Mouse (Mus musculus): ENCODE measurements around the gene Golph3. TPM values are rescaled to one million over a fixed set of nuclear protein-coding genes. Genes with fewer than 3 reads are reported as not detected.

Gene Golph3
- polyA plus RNA-seq (2016; fragmentation: Nextera tagmentation; extraction: Ambion mirVana) = 94.8 and 98.4 TPM in 2 replicates

DNA sequence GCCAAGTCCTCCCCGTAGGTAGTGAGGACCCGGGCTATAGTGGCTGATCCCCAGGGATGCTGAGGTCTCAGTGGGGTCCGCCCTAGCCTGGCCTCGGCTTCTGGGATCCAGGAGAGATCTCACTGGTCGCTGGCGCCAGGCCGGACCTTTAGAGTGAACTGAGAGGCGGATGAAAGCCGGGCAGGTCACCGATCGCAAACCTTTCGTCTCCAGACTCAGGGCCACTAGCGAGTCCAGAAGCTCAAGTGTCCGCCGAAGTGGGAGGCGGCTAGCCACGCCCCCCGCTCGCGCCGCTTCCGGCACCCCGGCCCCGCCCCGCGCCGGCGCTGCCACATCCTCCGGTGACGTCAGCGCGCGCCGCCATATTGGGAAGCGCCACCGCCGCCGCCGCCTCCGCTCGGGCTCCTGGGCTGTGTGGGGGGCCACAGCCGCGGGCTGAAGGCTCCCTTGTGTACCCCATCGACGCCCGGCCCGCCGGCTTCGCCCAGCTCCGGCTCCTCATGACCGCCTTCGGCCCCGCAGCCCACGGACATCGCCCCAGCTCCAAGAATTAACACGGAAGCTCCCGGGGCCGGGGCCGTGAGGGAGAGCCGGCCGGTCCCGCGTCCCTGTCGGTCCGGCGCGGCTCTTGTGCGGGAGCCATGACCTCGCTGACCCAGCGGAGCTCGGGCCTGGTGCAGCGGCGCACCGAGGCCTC lies at the start of gene Golph3:
Gene Golph3, plus strand, starts transcription at position 360 of the 697 bp plus-strand sequence.
- Histone ChIP-seq H3K9ac (replicated peaks) (peak within 1 kb of the TSS; percentile 91), H3K4me1 (peaks cover 34% of the 10 kb centered on the region), H3K27me3 (peaks cover 18% of the 10 kb centered on the region), H3K4me2 (replicated peaks) (peak within 1 kb of the TSS; percentile 75), H3K4me3 (peak within 1 kb of the TSS; percentile 95), H3K9me3 (no peaks in the 10 kb centered on the region), H3K36me3 (peaks cover 5% of the 10 kb centered on the region; the same call in 1 of the 2 replicates), H3K27ac (replicated peaks) (peak within 1 kb of the TSS; percentile 92)
- ATAC-seq (ENCODE audit: low FRiP score, low read depth) = peak; percentile 97
- under 1% methylated on average over 66 of the region's 74 CpGs for WGBS

DNA sequence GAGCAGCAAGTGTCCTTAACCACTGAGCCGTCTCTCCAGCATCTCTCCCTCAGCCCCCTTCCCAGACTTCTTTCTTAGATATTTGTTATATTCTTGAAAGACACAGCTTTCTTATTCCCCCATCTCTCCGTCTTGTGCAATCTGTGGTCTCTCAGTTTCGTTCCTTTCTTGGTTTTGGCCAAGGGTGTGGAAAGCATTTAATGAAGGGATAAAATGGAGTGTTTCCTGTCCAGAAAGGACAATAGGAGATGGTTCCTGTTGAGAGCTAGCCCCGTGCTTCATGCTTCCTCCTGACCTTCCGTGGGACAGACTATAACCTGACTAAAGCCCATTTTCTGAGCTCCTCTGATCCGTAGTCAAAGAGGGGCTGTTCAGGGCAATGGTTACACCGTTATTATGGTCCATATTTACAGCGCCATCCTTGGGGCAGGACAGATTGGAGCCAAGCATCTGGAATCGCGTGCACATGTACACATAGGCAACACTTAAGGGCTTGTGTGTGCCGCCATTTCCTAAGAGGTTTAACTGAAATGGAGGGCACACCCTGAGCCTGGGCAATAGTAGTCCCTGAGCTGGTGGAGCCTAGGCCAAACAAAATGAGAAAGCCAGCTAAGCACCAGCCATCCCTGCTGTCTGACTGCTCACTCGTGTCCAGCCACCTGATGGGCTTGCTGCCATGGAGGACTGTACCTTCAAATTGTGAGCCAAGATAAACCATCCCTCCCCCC lies 47.8 kb upstream of the Golph3 start:
- Histone ChIP-seq H3K27ac (replicated peaks) (no peak overlapping the region), H3K4me3 (no peak overlapping the region), H3K9me3 (no peaks in the 10 kb centered on the region), H3K4me1 (no peaks in the 10 kb centered on the region), H3K27me3 (no peaks in the 10 kb centered on the region), H3K36me3 (peaks cover 30% of the 10 kb centered on the region), H3K9ac (replicated peaks) (no peak overlapping the region), H3K4me2 (replicated peaks) (no peak overlapping the region)
- ATAC-seq (ENCODE audit: low FRiP score, low read depth) = peak; percentile 9; the same call in 1 of the 2 replicates
- WGBS = 87% methylated on average over 12 of the region's 12 CpGs

DNA sequence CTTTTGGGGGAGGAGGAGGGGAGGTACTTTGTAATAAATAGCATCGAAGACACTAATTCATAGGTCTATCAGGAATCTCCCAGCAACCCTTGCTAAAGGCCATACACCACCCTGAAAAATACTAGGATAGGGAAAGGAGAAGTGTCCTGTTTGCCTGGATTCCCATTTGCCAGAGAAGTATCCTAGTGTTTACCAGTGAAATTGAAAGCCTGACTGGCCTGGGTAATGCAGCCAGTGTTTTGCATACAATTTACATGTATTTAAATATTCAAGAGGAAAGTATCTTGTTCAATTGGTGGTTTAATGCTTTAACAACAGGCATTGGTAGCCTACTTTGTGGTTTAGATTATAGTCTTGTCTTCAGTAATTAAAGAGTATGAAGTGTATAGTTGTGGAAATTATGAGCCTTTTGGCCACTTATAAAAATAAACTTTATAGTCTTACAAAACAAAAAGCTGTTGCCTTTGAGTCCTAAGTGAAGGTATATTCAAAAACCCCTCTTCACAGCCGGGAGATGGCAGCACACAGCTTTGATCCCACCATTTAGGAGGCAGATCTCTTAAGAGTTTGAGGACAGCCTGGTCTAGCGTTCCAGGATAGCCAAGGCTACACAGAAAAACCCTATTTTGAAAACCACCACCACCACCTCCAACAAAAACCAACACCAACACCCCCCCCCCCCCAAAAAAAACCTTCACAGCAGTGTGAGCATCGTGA lies 47.0 kb upstream of the Golph3 start:
- Histone ChIP-seq H3K27ac (replicated peaks) (no peak overlapping the region), H3K27me3 (no peaks in the 10 kb centered on the region), H3K36me3 (peaks cover 24% of the 10 kb centered on the region), H3K4me1 (no peaks in the 10 kb centered on the region), H3K9ac (replicated peaks) (no peak overlapping the region), H3K9me3 (no peaks in the 10 kb centered on the region), H3K4me3 (no peak overlapping the region), H3K4me2 (replicated peaks) (no peak overlapping the region)
- 65% methylated on average over 4 of the region's 4 CpGs for WGBS
- ATAC-seq (ENCODE audit: low FRiP score, low read depth) = peak; percentile 30; the same call in 1 of the 2 replicates

DNA sequence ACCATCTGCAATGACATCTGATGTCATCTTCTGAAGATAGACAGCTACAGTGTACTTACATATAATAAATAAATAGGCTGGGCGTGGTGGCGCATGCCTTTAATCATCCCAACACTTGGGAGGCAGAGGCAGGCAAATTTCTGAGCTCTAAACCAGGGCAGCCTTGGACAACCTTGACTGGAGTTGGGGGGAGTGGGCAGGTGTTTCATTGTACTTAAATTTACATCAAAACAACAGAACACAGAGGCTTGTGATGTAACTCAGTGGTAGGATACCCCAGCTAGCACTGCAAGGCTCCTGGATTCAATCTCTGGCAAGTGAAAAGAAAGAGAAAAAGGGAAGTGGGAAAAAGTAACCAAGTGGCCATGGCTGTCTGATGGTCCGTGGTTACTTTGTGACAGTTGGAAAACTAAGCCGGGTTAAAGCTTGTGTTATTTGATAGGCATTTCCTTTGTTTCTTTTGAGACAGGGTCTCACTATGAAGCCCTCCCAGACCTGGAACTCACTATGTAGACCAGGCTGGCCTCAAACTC lies 46.1 kb upstream of the Golph3 start:
- Histone ChIP-seq H3K27ac (replicated peaks) (no peak overlapping the region), H3K27me3 (no peaks in the 10 kb centered on the region), H3K9me3 (no peaks in the 10 kb centered on the region), H3K4me3 (no peak overlapping the region), H3K9ac (replicated peaks) (no peak overlapping the region), H3K36me3 (peaks cover 16% of the 10 kb centered on the region), H3K4me1 (no peaks in the 10 kb centered on the region), H3K4me2 (replicated peaks) (no peak overlapping the region)
- no peak for ATAC-seq (ENCODE audit: low FRiP score, low read depth)
- WGBS = 84% methylated on average over 4 of the region's 4 CpGs

DNA sequence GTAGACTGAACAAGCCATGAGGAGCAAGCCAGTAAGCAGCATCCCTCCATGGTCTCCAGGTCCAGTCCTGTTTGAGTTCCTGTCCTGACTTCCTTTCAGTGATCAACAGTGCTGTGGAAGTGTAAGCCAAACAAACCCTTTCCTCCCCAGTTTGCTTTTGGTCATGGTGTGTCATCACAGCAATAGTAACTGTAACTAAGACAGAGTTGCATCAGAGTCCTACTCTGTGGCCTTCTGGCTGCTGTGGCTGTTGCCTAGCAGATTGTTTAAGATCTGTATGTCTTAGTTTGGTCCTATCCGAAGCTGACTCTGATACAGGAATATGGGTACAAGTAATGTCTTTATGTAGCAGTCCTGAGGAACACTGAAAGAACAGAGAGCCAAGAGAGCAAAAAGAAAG lies 41.4 kb upstream of the Golph3 start:
- Histone ChIP-seq H3K9me3 (no peaks in the 10 kb centered on the region), H3K4me1 (no peaks in the 10 kb centered on the region), H3K4me2 (replicated peaks) (no peak overlapping the region), H3K27me3 (no peaks in the 10 kb centered on the region), H3K36me3 (no peaks in the 10 kb centered on the region), H3K9ac (replicated peaks) (no peak overlapping the region), H3K4me3 (no peak overlapping the region), H3K27ac (replicated peaks) (no peak overlapping the region)
- no peak for ATAC-seq (ENCODE audit: low FRiP score, low read depth)
- WGBS = 91% methylated on average over 1 of the region's 1 CpGs

DNA sequence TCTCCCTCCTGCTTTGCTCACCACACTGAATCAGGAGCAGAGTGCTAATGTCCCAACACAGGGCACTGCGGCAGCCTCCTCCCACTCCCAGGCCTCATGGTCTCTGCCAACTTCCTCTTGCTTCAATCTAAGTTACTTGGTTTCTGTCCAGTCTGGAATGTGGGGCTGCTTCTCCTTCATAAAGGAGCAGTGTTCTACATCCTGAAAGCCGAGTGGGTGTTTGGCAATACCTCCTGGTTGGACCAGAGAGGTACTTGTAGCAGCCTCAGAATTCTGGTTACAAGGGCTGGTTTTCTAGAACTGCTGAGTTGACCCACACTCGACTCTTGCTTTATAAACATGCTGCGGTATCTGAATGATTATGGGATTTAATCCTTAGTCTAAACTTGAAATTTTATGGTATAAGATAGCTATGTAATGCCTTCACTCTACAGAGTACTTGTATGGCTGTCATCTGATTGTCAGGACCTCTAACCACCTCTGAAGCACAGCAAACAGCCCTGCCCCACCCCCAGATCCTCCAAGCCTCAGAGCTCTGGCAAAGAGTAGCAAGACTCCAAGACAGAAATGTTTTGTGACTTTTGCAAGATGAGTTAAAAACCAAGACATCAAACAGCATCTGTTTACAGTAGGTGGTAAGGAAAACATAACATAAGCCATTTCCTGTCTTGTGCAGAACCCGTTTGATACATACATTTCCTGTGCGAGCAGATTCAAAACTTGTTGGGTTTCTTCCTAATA lies 36.3 kb upstream of the Golph3 start:
- WGBS = 88% methylated on average over 6 of the region's 6 CpGs
- H3K36me3 ChIP-seq = no peaks in the 10 kb centered on the region
- ATAC-seq (ENCODE audit: low FRiP score, low read depth) = no peak

DNA sequence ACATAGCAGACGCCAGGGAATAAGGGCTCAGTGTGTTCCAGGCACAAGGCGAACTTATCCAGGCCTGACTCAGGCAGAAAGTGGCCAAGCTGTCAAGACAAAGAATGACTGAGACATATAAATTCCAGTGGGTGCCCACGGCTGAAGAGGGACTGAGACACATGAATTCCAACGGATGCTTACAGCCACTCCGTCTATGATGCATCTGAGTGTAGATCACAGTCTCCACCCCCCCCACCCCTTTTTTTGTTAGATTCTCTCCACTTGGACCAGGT lies 35.8 kb upstream of the Golph3 start:
- 0 out of 2 replicates have a peak, but pooled peaks cover 5% of the 10 kb centered on the region for H3K9me3 ChIP-seq
- no peak overlapping the region for H3K9ac ChIP-seq (replicated peaks)
- no peak overlapping the region for H3K4me2 ChIP-seq (replicated peaks)
- WGBS = 81% methylated on average over 5 of the region's 5 CpGs
- no peak overlapping the region for H3K27ac ChIP-seq (replicated peaks)
- H3K4me1 ChIP-seq = no peaks in the 10 kb centered on the region
- H3K4me3 ChIP-seq = no peak overlapping the region
- no peak for ATAC-seq (ENCODE audit: low FRiP score, low read depth)
- H3K27me3 ChIP-seq = no peaks in the 10 kb centered on the region
- H3K36me3 ChIP-seq = no peaks in the 10 kb centered on the region

More for the DNA sequence above, 36.3 kb upstream of the Golph3 start:
- Histone ChIP-seq H3K4me3 (no peak overlapping the region), H3K4me1 (no peaks in the 10 kb centered on the region), H3K27me3 (no peaks in the 10 kb centered on the region), H3K27ac (replicated peaks) (no peak overlapping the region), H3K9ac (replicated peaks) (no peak overlapping the region), H3K9me3 (0 out of 2 replicates have a peak, but pooled peaks cover 5% of the 10 kb centered on the region), H3K4me2 (replicated peaks) (no peak overlapping the region)

DNA sequence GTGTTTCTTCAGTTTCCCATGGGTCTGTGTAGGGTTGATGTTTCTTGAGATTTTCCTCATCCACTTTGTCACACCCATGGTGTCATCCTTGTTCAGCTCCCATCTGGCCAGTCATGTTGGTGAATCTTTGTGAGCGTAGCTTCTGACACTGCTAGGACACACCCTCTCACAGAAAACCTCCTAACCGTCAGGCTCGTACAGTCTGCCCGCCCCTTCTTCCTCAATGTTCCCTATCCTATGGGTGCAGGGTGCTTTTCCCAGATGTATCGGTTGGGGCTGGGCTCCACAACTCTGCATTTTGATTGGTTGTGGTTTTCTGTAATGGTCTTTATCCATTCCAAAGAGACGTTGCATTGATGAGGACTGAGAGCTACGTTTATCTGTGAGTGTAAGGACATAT lies 30.9 kb upstream of the Golph3 start:
- Histone ChIP-seq H3K4me1 (no peaks in the 10 kb centered on the region), H3K27me3 (no peaks in the 10 kb centered on the region), H3K9ac (replicated peaks) (no peak overlapping the region), H3K9me3 (0 out of 2 replicates have a peak, but pooled peaks cover 5% of the 10 kb centered on the region), H3K4me2 (replicated peaks) (no peak overlapping the region), H3K36me3 (no peaks in the 10 kb centered on the region), H3K4me3 (no peak overlapping the region), H3K27ac (replicated peaks) (no peak overlapping the region)
- WGBS = 87% methylated on average over 7 of the region's 7 CpGs
- ATAC-seq (ENCODE audit: low FRiP score, low read depth) = no peak

DNA sequence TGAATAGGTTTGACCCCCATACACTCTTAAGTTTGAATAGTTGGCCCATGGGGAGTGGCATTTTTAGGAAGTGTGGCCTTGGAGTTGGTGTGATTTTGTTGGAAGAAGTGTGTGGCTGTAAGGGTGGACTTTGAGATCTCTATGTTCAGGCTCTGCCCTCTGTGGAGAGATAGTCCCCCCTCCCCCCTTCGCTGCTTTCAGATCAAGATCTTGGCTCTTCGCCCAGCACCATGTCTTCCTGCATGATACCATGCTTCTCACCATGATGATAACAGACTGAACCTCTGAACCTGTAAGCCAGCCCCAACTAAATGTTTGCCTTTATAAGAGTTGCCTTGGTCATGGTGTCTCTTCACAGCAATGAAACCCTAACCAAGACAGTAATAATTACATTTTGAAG lies 29.5 kb upstream of the Golph3 start:
- Histone ChIP-seq H3K9me3 (0 out of 2 replicates have a peak, but pooled peaks cover 3% of the 10 kb centered on the region), H3K4me1 (no peaks in the 10 kb centered on the region), H3K36me3 (no peaks in the 10 kb centered on the region), H3K27ac (replicated peaks) (no peak overlapping the region), H3K9ac (replicated peaks) (no peak overlapping the region), H3K27me3 (no peaks in the 10 kb centered on the region), H3K4me2 (replicated peaks) (no peak overlapping the region), H3K4me3 (no peak overlapping the region)
- ATAC-seq (ENCODE audit: low FRiP score, low read depth) = no peak
- 85% methylated on average over 2 of the region's 2 CpGs for WGBS

DNA sequence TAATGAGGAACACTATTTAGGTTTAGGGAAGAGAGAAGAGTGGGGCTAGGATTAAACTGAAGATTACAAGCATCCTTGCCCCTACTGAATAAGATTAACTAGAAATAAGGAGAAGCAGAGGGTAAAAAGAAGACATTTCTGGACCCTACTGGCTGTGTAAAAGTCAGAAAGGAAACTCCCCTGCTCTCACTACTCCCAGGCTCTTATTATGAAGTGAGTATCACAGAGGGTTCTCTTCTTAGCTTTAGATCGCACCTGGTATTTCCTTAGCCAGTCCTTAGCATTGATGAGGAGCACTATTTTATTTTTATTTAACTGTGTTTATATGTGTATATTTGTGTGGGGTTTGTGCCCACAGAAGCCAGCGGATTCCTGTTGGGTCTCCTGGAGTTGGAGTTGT lies 25.0 kb upstream of the Golph3 start:
- no peak for ATAC-seq (ENCODE audit: low FRiP score, low read depth)
- H3K4me1 ChIP-seq = no peaks in the 10 kb centered on the region
- H3K9me3 ChIP-seq = no peaks in the 10 kb centered on the region
- H3K27me3 ChIP-seq = no peaks in the 10 kb centered on the region
- H3K27ac ChIP-seq (replicated peaks) = no peak overlapping the region
- H3K9ac ChIP-seq (replicated peaks) = no peak overlapping the region
- H3K4me3 ChIP-seq = no peak overlapping the region
- H3K4me2 ChIP-seq (replicated peaks) = no peak overlapping the region
- 63% methylated on average over 2 of the region's 2 CpGs for WGBS
- H3K36me3 ChIP-seq = no peaks in the 10 kb centered on the region

DNA sequence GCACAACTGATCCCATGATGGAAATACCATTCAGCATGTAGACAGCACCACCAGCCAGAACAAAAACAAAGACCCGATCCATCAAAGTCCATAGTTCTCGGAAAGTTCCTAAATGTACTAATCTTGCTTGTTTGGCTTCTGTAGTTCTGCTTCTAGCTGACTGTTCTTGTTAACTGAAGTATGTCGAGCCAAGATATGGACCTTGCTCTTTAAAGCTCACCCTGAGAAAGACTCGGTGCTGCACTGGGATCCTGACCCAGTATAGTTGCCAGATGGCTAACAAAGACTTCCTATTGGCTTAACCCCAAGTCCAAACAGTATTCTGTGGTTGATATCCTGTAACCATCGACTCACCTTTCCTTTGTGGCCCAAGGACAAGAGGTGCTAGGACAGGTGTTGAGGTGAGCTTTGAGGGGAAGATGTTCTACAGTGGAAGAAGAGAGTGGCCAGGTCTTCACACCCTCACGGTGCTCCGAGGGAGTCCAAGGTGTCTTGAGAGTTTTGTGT lies 23.0 kb upstream of the Golph3 start:
- no peak for ATAC-seq (ENCODE audit: low FRiP score, low read depth)
- Histone ChIP-seq H3K27me3 (no peaks in the 10 kb centered on the region), H3K4me3 (no peak overlapping the region), H3K4me1 (no peaks in the 10 kb centered on the region), H3K9ac (replicated peaks) (no peak overlapping the region), H3K27ac (replicated peaks) (no peak overlapping the region), H3K36me3 (no peaks in the 10 kb centered on the region), H3K4me2 (replicated peaks) (no peak overlapping the region), H3K9me3 (no peaks in the 10 kb centered on the region)
- 87% methylated on average over 7 of the region's 7 CpGs for WGBS
